Mouse (Mus musculus): Measurements from ENCODE around the gene Glyatl3.

DNA sequence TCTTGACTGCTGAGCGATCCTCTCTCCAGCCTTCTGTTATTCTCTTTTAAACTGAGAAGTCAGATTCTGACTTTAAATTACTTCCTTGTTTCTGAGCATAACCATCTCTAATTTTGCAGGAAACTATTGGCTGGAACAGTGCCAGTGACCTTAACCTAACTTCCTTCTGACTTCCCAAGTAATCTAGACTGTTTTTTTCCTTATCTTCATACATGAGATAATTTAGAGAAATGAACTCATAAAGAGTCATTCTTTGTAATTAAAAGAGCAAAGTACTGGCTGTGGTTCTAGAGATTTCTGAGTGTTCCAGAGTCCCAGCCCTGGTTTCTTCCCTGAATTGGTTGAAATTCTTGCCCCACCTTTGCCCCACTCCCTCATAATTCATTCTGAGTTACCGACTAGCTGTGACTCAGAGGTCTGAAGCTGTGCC, 40.6 kb downstream of the Glyatl3 start:
- TF ChIP-seq POLR2A (IDR thresholded peaks at IDR 0.05; ENCODE audit: low read depth, low read length) (no peak), CTCF (IDR thresholded peaks at IDR 0.05; ENCODE audit: extremely low read depth, insufficient read depth, insufficient read length, insufficient replicate concordance) (no peak)
